Mouse (Mus musculus) liver, embryonic 18 days (tissue): ENCODE measurements around the gene Olfr832. TPM values are rescaled to one million over a fixed set of nuclear protein-coding genes. Genes with fewer than 3 reads are reported as not detected.

Experiments used
- polyA plus RNA-seq: library from polyadenylated mRNA; depleted of rRNA; stranded (reverse); fragments of >200 nt; gene quantifications from 2 replicates; pipeline ENCODE4 v1.2.3, GENCODE M21; 2012; rRNA removed

Olfr832 gene
- not detected in 2 replicates for polyA plus RNA-seq

DNA sequence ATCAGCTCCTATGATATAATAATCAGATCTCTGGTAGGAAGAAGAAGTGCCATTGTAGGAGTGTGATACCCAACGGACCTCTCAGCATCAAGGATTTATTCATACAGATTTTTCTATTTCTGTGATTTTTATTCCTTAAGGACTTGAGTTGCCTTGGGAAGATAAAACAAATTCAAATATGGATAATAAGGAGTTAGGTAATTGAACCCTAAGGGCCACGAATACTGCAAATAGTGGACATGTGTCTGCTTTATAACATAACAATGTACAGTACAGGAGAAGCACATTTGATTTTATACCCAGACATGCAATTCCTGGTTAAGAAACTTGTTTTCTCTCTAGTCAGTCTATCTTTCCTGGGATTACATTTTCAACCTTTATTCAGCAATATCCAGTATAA lies at the start of gene Olfr832:
Olfr832 (plus strand) TSS at position 301 of the 400 bp plus-strand sequence.

DNA sequence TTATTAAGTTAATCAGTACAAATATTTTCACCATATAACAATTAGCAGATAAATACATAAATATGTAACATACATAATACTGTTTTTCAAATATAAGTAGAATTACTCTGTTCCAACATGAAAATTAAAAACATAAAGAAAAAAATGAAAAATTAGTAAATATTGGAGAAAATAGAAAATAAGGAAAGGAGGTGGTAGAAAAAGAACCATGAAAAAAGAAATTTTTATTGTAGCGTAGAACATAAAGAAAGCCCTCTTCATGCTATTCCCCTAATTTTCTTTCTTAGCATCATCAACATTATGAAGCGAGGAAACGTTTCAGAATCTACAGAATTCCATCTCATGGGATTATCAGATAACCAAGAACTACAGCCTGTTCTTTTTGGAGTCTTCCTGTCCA lies 50.8 kb downstream of the Olfr832 start, which contains the start of gene Olfr834:
Olfr834 (plus strand) TSS at position 301 of the 400 bp plus-strand sequence.

Other genes starting within 250 kb of the Olfr832 start
- gene Olfr24, start 173.1 kb upstream of the Olfr832 start, polyA plus RNA-seq = not detected in 2 replicates
- not detected in 2 replicates for gene Olfr828, start 117.6 kb upstream of the Olfr832 start, polyA plus RNA-seq
- 0.01 TPM in 1 of 2 replicates, not detected in the other for gene Olfr829, start 82.2 kb upstream of the Olfr832 start, polyA plus RNA-seq
- gene Olfr830, start 62.4 kb upstream of the Olfr832 start, polyA plus RNA-seq = not detected in 2 replicates
- gene Olfr834, start 50.9 kb downstream of the Olfr832 start, polyA plus RNA-seq = not detected in 2 replicates
- gene Olfr835, start 95.6 kb downstream of the Olfr832 start, polyA plus RNA-seq = not detected in 2 replicates
- not detected in 2 replicates for gene Olfr836, start 183.3 kb downstream of the Olfr832 start, polyA plus RNA-seq
- not detected in 2 replicates for gene Olfr837, start 199.2 kb downstream of the Olfr832 start, polyA plus RNA-seq
- gene Olfr839-ps1, start 240.2 kb downstream of the Olfr832 start, polyA plus RNA-seq = not detected in 2 replicates